Mouse (Mus musculus): ENCODE data around the gene Casz1. TPM values are rescaled to one million over a fixed set of nuclear protein-coding genes. Genes with fewer than 3 reads are reported as not detected.

Casz1 gene
- polyA plus RNA-seq, 1 experiment from 2014 or later, result 3.1 TPM

- H3K4me1 ChIP-seq, result peaks cover 55% of the 10 kb centered on the region
- peak overlapping the region; percentile 72 for H3K9ac ChIP-seq
- WGBS, result 0% methylated on average over 15 of the region's 16 CpGs
- peak overlapping the region; percentile 54 for H3K4me3 ChIP-seq (replicated peaks)
- peaks cover 75% of the 10 kb centered on the region for H3K27me3 ChIP-seq
- ATAC-seq (ENCODE audit: low FRiP score), result peak; percentile 4; the same call in 1 of the 2 replicates
- no peaks in the 10 kb centered on the region for H3K9me3 ChIP-seq
- H3K36me3 ChIP-seq (replicated peaks), result no peaks in the 10 kb centered on the region
- H3K4me2 ChIP-seq, result peak overlapping the region; percentile 100
- H3K27ac ChIP-seq, result no peak overlapping the region
Observed at GRCm38 (mm10) chr4:148804780-148805160, 541 bp downstream of the Casz1 start.

- H3K4me1 ChIP-seq, result peaks cover 60% of the 10 kb centered on the region
- 0 out of 2 replicates have a peak, but pooled peaks have one; percentile 5 for ATAC-seq (ENCODE audit: low FRiP score)
- H3K36me3 ChIP-seq (replicated peaks), result no peaks in the 10 kb centered on the region
- H3K9ac ChIP-seq, result peak overlapping the region; percentile 72
- H3K27me3 ChIP-seq, result peaks cover 80% of the 10 kb centered on the region
- no peak overlapping the region for H3K27ac ChIP-seq
- peak overlapping the region; percentile 100 for H3K4me2 ChIP-seq
- no peaks in the 10 kb centered on the region for H3K9me3 ChIP-seq
- H3K4me3 ChIP-seq (replicated peaks), result peak overlapping the region; percentile 54
- WGBS, result 0% methylated on average over 42 of the region's 42 CpGs
Observed at GRCm38 (mm10) chr4:148805161-148805810, 1.1 kb downstream of the Casz1 start.

GRCm38 (mm10) chr4:148805811-148806747, 1.9 kb downstream of the Casz1 start:
- H3K27ac ChIP-seq, result no peak overlapping the region
- H3K27me3 ChIP-seq, result peaks cover 83% of the 10 kb centered on the region
- H3K36me3 ChIP-seq (replicated peaks), result no peaks in the 10 kb centered on the region
- peaks cover 68% of the 10 kb centered on the region for H3K4me1 ChIP-seq
- peak overlapping the region; percentile 72 for H3K9ac ChIP-seq
- H3K4me3 ChIP-seq (replicated peaks), result peak overlapping the region; percentile 54
- WGBS, result under 1% methylated on average over 63 of the region's 64 CpGs
- H3K9me3 ChIP-seq, result no peaks in the 10 kb centered on the region
- ATAC-seq (ENCODE audit: low FRiP score), result no peak
- peak overlapping the region; percentile 100 for H3K4me2 ChIP-seq

DNA sequence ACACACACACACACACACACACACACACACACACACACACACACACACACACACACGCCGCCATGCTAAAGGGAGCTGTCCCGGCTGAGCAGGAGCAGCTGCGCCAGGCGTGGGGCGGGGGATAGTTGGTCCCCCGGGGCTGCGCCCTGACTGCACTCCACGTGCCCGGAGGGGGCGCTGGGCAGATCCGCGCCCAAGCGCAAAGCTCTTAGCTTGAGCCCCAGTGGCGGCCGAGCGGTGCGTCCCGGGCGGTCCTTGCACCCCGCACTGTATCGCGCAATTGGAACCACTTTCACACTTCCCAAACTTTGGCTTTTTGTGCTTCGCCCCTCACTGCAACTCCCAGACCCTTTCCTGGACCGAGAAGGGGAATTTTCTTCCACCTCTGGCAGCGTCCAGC, 2.6 kb downstream of the Casz1 start:
- no peaks in the 10 kb centered on the region for H3K9me3 ChIP-seq
- no peak overlapping the region; the same call in 1 of the 2 replicates for H3K9ac ChIP-seq
- peak overlapping the region; percentile 54 for H3K4me3 ChIP-seq (replicated peaks)
- H3K27me3 ChIP-seq, result peaks cover 83% of the 10 kb centered on the region
- H3K4me1 ChIP-seq, result peaks cover 75% of the 10 kb centered on the region
- H3K27ac ChIP-seq, result no peak overlapping the region
- H3K36me3 ChIP-seq (replicated peaks), result no peaks in the 10 kb centered on the region
- peak; percentile 56 for ATAC-seq (ENCODE audit: low FRiP score)
- H3K4me2 ChIP-seq, result peak overlapping the region; percentile 100
- under 1% methylated on average over 24 of the region's 26 CpGs for WGBS

DNA sequence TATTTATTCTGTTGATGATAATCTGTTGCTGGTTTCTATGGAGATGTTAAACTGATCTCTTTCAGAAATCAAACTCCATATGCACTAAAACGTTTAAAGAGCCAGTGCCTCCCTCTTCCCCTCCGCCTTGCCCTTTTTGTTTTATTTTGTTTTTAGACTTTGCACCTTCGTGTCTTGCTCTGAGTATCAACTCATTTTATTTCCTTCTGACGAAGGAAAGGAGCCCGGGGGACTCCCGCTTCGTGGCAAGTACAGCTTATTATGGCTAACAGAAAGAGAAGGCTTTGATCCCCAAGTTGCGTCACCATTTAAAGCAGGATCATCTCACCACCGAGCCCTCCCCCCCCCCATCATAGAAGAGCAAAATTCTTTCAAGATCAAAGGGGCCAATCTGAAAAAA, 3.2 kb downstream of the Casz1 start:
- peaks cover 82% of the 10 kb centered on the region for H3K27me3 ChIP-seq
- no peak overlapping the region for H3K9ac ChIP-seq
- H3K27ac ChIP-seq, result no peak overlapping the region
- no peak for ATAC-seq (ENCODE audit: low FRiP score)
- H3K4me3 ChIP-seq (replicated peaks), result peak overlapping the region; percentile 54
- no peaks in the 10 kb centered on the region for H3K36me3 ChIP-seq (replicated peaks)
- H3K9me3 ChIP-seq, result no peaks in the 10 kb centered on the region
- 1% methylated on average over 9 of the region's 9 CpGs for WGBS
- H3K4me2 ChIP-seq, result peak overlapping the region; percentile 100
- peaks cover 79% of the 10 kb centered on the region for H3K4me1 ChIP-seq

DNA sequence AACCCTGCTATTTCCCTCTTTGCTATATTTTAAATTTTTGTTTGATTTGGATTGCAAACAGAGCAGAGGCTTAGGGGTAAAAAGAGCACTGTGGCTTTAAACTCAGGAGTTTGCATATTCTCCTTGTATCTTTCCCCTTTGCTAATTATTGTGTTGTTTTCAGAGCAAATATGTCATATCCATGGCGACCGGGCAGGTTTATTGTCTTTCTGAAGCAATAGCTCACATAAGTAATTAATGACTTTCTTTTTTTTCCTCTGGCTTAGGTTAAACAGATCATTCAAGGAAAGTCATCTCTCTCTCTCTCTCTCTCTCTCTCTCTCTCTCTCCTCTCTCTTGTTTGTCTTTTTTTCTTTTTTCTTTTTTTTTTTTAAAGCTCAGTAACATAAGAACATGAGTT, 4.6 kb downstream of the Casz1 start:
- WGBS, result 12% methylated on average over 2 of the region's 2 CpGs
- no peak for ATAC-seq (ENCODE audit: low FRiP score)
- no peak overlapping the region for H3K4me3 ChIP-seq (replicated peaks)
- peaks cover 75% of the 10 kb centered on the region for H3K4me1 ChIP-seq
- H3K4me2 ChIP-seq, result no peak overlapping the region
- no peaks in the 10 kb centered on the region for H3K36me3 ChIP-seq (replicated peaks)
- no peak overlapping the region for H3K27ac ChIP-seq
- peaks cover 87% of the 10 kb centered on the region for H3K27me3 ChIP-seq
- no peak overlapping the region for H3K9ac ChIP-seq
- no peaks in the 10 kb centered on the region for H3K9me3 ChIP-seq

DNA sequence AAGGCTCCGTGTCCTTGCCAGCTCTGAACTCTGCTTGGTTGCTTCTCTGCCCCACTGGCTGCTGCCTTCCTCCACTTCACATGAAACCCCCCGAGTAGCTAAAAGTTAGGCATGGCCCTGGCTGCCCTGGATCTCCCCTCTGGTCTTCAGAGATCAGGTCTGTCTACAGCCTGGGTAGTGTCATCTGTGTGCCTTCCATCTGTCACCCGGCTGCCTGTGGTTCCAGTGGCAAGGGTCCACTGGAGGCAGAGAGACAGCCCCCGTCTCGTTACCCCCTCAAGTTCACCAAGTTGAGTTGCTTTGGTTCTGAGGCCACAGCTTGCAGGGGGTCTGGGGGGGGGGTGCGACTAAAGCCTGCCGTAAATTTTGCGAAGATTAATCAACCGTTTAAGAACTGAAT, 6.5 kb downstream of the Casz1 start:
- whole genome bisulfite sequencing, result 42% methylated on average over 9 of the region's 9 CpGs
- Histone ChIP-seq H3K4me3 (replicated peaks) (no peak overlapping the region), H3K27me3 (peaks cover 93% of the 10 kb centered on the region), H3K4me2 (no peak overlapping the region), H3K36me3 (replicated peaks) (no peaks in the 10 kb centered on the region), H3K9me3 (no peaks in the 10 kb centered on the region), H3K27ac (no peak overlapping the region), H3K9ac (no peak overlapping the region; the same call in 1 of the 2 replicates), H3K4me1 (peaks cover 64% of the 10 kb centered on the region)
- ATAC-seq (ENCODE audit: low FRiP score), result no peak

GRCm38 (mm10) chr4:148811940-148812339, 7.7 kb downstream of the Casz1 start:
- no peaks in the 10 kb centered on the region for H3K9me3 ChIP-seq
- peaks cover 86% of the 10 kb centered on the region for H3K27me3 ChIP-seq
- peaks cover 60% of the 10 kb centered on the region for H3K4me1 ChIP-seq
- H3K27ac ChIP-seq, result no peak overlapping the region
- no peak overlapping the region for H3K9ac ChIP-seq
- WGBS, result 15% methylated on average over 10 of the region's 10 CpGs
- ATAC-seq (ENCODE audit: low FRiP score), result peak; percentile 68
- no peaks in the 10 kb centered on the region for H3K36me3 ChIP-seq (replicated peaks)
- peak overlapping the region; percentile 15; the same call in 1 of the 2 replicates for H3K4me2 ChIP-seq
- H3K4me3 ChIP-seq (replicated peaks), result no peak overlapping the region

DNA sequence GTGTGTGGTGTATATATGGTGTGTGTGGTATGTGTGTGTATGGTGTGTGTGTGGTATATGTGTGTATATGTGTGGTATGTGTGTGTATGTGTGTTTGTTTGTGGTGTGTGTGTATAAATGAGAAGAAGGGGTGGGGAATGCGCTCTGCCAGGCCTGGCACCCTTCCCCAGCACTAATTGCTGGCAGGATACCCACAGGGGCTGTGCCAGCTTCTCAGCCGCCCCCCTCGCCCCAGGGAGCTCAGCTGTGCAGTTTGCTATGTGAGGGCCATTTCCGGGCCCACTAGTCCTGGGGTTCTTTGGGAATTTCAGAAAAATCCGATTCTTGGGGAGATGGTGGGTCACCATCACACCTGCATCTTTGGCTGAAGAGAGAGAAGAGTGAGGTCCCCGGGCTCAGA, 9.0 kb downstream of the Casz1 start:
- 87% methylated on average over 6 of the region's 6 CpGs for WGBS
- no peak for ATAC-seq (ENCODE audit: low FRiP score)
- H3K9ac ChIP-seq, result no peak overlapping the region
- H3K27ac ChIP-seq, result no peak overlapping the region
- H3K9me3 ChIP-seq, result no peaks in the 10 kb centered on the region
- no peaks in the 10 kb centered on the region for H3K36me3 ChIP-seq (replicated peaks)
- peaks cover 60% of the 10 kb centered on the region for H3K4me1 ChIP-seq
- no peak overlapping the region for H3K4me2 ChIP-seq
- no peak overlapping the region for H3K4me3 ChIP-seq (replicated peaks)
- H3K27me3 ChIP-seq, result peaks cover 88% of the 10 kb centered on the region

DNA sequence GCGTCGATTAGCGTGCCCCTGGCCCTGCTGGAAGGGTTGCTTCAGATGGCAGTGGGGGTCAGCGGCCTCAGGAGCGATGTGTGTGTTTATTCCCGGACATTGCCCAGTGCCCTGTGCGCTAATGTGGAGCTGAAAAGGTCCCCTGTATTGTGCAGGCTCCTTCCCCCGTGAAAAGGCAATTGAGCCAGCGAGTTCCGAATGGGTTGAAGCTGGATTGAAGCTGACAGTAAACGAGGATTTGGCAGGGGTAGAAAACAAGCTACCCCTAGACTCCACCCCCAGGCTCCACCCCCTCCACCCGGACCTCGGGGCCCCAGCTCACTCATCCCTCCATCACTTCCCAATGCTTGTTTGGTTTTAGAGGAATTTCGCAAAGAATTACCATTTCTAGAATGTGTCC, 12.3 kb downstream of the Casz1 start:
- Histone ChIP-seq H3K4me2 (peak overlapping the region; percentile 30), H3K9me3 (no peaks in the 10 kb centered on the region; the same call in 1 of the 2 replicates), H3K36me3 (replicated peaks) (no peaks in the 10 kb centered on the region), H3K27ac (no peak overlapping the region), H3K9ac (no peak overlapping the region), H3K27me3 (peaks cover 60% of the 10 kb centered on the region), H3K4me1 (peaks cover 36% of the 10 kb centered on the region), H3K4me3 (replicated peaks) (no peak overlapping the region)
- ATAC-seq (ENCODE audit: low FRiP score), result no peak
- 1% methylated on average over 14 of the region's 14 CpGs for WGBS

DNA sequence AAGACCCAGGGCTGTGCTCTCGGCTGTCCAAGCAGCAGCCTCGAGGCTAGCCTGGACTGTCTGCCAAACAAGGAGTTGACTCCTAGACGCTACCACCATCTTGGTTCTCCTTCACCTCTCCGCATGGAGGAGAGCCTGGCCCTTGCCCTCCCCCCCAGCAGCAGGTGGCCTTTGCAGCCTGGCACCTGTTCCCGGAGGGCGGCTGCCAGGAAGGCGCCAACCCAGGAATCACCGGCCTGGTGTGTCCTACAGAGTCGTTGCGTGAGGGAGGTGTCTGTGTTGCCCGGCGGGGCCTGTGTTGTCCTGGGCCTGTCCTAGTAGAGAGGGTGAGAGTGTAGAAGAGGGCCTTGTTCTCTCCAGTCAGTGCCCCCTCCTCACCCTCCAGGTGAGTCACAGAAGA, 13.9 kb downstream of the Casz1 start:
- Histone ChIP-seq H3K36me3 (replicated peaks) (no peaks in the 10 kb centered on the region), H3K27me3 (peaks cover 46% of the 10 kb centered on the region), H3K27ac (no peak overlapping the region), H3K4me3 (replicated peaks) (no peak overlapping the region), H3K9ac (no peak overlapping the region), H3K4me1 (peaks cover 27% of the 10 kb centered on the region), H3K9me3 (no peaks in the 10 kb centered on the region; the same call in 1 of the 2 replicates), H3K4me2 (no peak overlapping the region)
- ATAC-seq (ENCODE audit: low FRiP score), result no peak
- 94% methylated on average over 12 of the region's 12 CpGs for WGBS

DNA sequence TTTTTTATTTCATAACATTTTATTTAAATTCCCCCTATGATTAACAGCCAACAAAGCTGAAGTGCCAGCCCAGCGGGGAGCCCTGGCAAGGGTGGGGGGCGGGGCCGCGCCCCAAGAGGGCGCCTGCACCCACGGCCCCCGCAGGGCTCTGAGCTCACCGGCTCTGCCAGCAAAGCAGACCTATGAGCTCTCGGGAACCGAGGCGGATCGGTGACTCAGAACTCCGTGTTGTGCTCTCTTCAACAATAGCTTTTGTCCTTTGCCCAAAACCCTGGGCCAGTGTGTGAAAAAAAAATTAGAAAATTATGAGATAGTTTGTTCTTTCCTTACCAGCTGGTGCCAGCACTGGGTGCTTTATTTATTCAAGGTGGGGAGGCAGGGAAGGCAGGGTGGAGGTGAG, 15.9 kb downstream of the Casz1 start:
- Histone ChIP-seq H3K9me3 (no peaks in the 10 kb centered on the region; the same call in 1 of the 2 replicates), H3K4me1 (peaks cover 27% of the 10 kb centered on the region), H3K27ac (no peak overlapping the region), H3K4me2 (no peak overlapping the region), H3K4me3 (replicated peaks) (no peak overlapping the region), H3K27me3 (peaks cover 29% of the 10 kb centered on the region), H3K9ac (no peak overlapping the region), H3K36me3 (replicated peaks) (no peaks in the 10 kb centered on the region)
- 47% methylated on average over 13 of the region's 13 CpGs for WGBS
- ATAC-seq (ENCODE audit: low FRiP score), result no peak
